Mouse (Mus musculus): Measurements from ENCODE around the gene Lasp1. TPM values are rescaled to one million over a fixed set of nuclear protein-coding genes. Genes with fewer than 3 reads are reported as not detected.

Gene Lasp1
- total RNA-seq, 2 experiments from 2014 or later = 20.4 to 56.3 TPM

- no peak for ATAC-seq (replicated peaks; ENCODE audit: low FRiP score, low TSS enrichment, poor library complexity, severe bottlenecking)
These were observed 9.9 kb downstream of the Lasp1 start for GRCm38 (mm10) chr11:97808621-97809234.

GRCm38 (mm10) chr11:97809235-97810121 is 10.7 kb downstream of the Lasp1 start:
- ATAC-seq (replicated peaks; ENCODE audit: low FRiP score, low TSS enrichment, poor library complexity, severe bottlenecking) = no peak

GRCm38 (mm10) chr11:97810356-97810755 is 11.6 kb downstream of the Lasp1 start:
- peak; percentile 53 for ATAC-seq (replicated peaks; ENCODE audit: low FRiP score, low TSS enrichment, poor library complexity, severe bottlenecking)

GRCm38 (mm10) chr11:97810970-97811369 is 12.2 kb downstream of the Lasp1 start:
- no peak for ATAC-seq (replicated peaks; ENCODE audit: low FRiP score, low TSS enrichment, poor library complexity, severe bottlenecking)

- ATAC-seq (replicated peaks; ENCODE audit: low FRiP score, low TSS enrichment, poor library complexity, severe bottlenecking) = no peak
These were observed 13.0 kb downstream of the Lasp1 start for GRCm38 (mm10) chr11:97811569-97812362.

- ATAC-seq (replicated peaks; ENCODE audit: low FRiP score, low TSS enrichment, poor library complexity, severe bottlenecking) = no peak
These were observed 13.7 kb downstream of the Lasp1 start for GRCm38 (mm10) chr11:97812491-97812921.

- ATAC-seq (replicated peaks; ENCODE audit: low FRiP score, low TSS enrichment, poor library complexity, severe bottlenecking) = no peak
These were observed 14.3 kb downstream of the Lasp1 start for GRCm38 (mm10) chr11:97813085-97813484.

- no peak for ATAC-seq (replicated peaks; ENCODE audit: low FRiP score, low TSS enrichment, poor library complexity, severe bottlenecking)
These were observed 15.1 kb downstream of the Lasp1 start for GRCm38 (mm10) chr11:97813746-97814515.

- ATAC-seq (replicated peaks; ENCODE audit: low FRiP score, low TSS enrichment, poor library complexity, severe bottlenecking) = no peak
These were observed 16.9 kb downstream of the Lasp1 start for GRCm38 (mm10) chr11:97815736-97816135.

GRCm38 (mm10) chr11:97816176-97816575 is 17.4 kb downstream of the Lasp1 start:
- ATAC-seq (replicated peaks; ENCODE audit: low FRiP score, low TSS enrichment, poor library complexity, severe bottlenecking) = no peak

GRCm38 (mm10) chr11:97816916-97817315 is 18.1 kb downstream of the Lasp1 start:
- ATAC-seq (replicated peaks; ENCODE audit: low FRiP score, low TSS enrichment, poor library complexity, severe bottlenecking) = no peak

- ATAC-seq (replicated peaks; ENCODE audit: low FRiP score, low TSS enrichment, poor library complexity, severe bottlenecking) = peak; percentile 56; the same call in 1 of the 2 replicates
These were observed 18.6 kb downstream of the Lasp1 start for GRCm38 (mm10) chr11:97817379-97817778.

- no peak for ATAC-seq (replicated peaks; ENCODE audit: low FRiP score, low TSS enrichment, poor library complexity, severe bottlenecking)
These were observed 19.2 kb downstream of the Lasp1 start for GRCm38 (mm10) chr11:97818003-97818402.

- ATAC-seq (replicated peaks; ENCODE audit: low FRiP score, low TSS enrichment, poor library complexity, severe bottlenecking) = no peak
These were observed 19.8 kb downstream of the Lasp1 start for GRCm38 (mm10) chr11:97818571-97818970.

- ATAC-seq (replicated peaks; ENCODE audit: low FRiP score, low TSS enrichment, poor library complexity, severe bottlenecking) = no peak
These were observed 20.3 kb downstream of the Lasp1 start for GRCm38 (mm10) chr11:97819102-97819501.

- ATAC-seq (replicated peaks; ENCODE audit: low FRiP score, low TSS enrichment, poor library complexity, severe bottlenecking) = no peak
These were observed 21.1 kb downstream of the Lasp1 start for GRCm38 (mm10) chr11:97819923-97820322.

- ATAC-seq (replicated peaks; ENCODE audit: low FRiP score, low TSS enrichment, poor library complexity, severe bottlenecking) = no peak
These were observed 22.0 kb downstream of the Lasp1 start for GRCm38 (mm10) chr11:97820840-97821239.

GRCm38 (mm10) chr11:97821401-97822064 is 22.7 kb downstream of the Lasp1 start:
- no peak for ATAC-seq (replicated peaks; ENCODE audit: low FRiP score, low TSS enrichment, poor library complexity, severe bottlenecking)

All from megakaryocyte-erythroid progenitor cell, adult 5-6 weeks (primary cell).